Mouse (Mus musculus): ENCODE measurements around the gene Rasl10a. TPM values are rescaled to one million over a fixed set of nuclear protein-coding genes. Genes with fewer than 3 reads are reported as not detected.
"Not testable (repeated sequence)": the region's sequence is repeated elsewhere in the genome, so short reads cannot be mapped to it uniquely, and the experiment has no call there.

Rasl10a gene
- total RNA-seq, 2 experiments from 2014 or later, result 0.69 to 1.9 TPM

- no peak for DNase-seq
- intact Hi-C loops (cut with DNase I), result no loop called here
These were observed 10.4 kb downstream of the Rasl10a start for GRCm38 (mm10) chr11:5068126-5068971.

GRCm38 (mm10) chr11:5074882-5075281, 17.0 kb downstream of the Rasl10a start:
- intact Hi-C loops (cut with DNase I), result no loop called here
- peak in 1 of 2 experiments; percentile 46 for DNase-seq

GRCm38 (mm10) chr11:5075760-5076159, 17.8 kb downstream of the Rasl10a start:
- intact Hi-C loops (cut with DNase I), result no loop called here
- DNase-seq, result no peak

DNA sequence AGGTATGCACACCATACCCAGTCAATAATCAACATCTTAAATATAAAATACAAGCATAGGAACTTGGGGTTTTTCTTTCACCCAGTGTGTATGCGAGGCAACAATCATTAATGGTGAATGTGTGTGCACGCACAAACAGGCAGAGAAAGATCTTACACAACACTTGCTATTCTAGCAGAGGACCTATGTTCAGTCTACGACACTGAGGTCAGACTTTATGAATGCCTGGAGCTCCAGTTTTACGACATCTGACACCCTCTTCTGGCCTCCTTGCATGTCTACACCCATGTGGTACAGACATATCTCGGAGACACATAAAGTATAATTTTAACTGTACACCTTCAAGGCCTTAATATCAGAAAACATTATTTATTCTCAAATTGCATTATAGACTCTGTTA, 18.9 kb downstream of the Rasl10a start:
- intact Hi-C loops (cut with DNase I); DNase-seq: not testable (repeated sequence)

DNA sequence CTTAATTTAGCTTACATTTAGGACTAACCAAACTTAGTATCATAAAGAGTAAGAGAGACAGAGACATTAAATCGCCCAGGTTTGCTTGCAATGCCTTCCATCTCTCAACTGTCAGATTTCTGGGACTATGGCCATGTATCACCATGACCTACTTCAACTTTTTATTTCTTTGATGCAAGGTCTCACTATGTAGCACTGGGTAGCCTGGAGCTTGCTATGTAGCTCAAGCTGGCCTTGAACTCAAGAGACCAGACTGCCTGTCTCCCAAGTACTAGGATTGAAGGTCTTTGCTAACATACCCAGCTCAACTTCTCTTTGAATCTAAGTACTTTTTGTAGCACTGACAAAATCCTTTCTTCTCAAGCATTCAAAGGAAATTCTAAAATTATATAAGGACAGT, 31.2 kb downstream of the Rasl10a start:
- no peak for DNase-seq
- intact Hi-C loops (cut with DNase I), result no loop called here

- DNase-seq, result no peak
- intact Hi-C loops (cut with DNase I), result no loop called here
These were observed 33.8 kb downstream of the Rasl10a start for GRCm38 (mm10) chr11:5091706-5092105.

DNA sequence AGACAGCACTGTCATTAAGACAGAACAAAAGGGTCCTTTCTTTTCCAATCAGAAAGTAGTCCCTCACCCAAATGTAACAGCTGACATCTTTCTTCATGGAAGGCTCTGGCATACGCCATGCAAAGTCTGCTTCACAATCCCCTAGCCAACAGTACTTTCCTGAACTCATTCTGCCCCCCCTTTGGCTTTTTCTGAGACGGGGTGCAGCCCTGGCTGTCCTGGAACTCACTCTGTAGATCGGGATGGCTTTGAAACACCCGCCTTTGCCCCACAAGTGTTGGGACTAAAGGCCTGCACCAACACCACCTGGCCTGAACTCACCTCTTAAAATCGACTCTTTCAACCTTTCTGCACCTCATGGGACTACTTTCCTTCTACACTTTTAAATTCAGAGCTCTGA, 37.9 kb downstream of the Rasl10a start:
- DNase-seq, result peak in 1 of 2 experiments; percentile 28
- intact Hi-C loops (cut with DNase I), result no loop called here

DNA sequence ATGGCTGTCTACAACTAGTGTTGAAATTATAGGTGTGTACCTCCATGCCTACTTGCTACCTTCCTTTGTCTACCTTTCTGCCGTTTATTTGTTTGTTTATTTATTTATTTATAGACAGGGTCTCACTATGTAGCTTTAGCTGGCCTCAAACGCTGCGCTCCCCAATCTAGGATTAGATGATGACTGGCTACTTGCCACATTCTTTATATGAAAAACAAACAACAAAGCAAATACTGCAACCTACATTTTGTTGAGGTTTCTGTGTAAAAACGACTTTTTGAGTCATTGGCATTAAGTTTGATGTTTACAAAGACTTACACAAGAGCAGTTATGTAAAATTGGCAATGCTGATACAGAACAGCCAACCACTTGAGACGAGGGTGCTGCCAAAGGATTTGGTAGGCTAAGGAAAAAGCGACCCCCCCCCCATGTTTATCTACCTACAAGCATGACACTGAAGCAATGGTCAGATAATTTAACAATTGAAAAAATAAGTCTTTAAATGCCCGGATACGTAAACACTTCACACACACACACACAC, 38.6 kb downstream of the Rasl10a start:
- DNase-seq, result no peak

GRCm38 (mm10) chr11:5098035-5098735, 40.3 kb downstream of the Rasl10a start:
- peak; percentile 59 to 60 for DNase-seq
- intact Hi-C loops (cut with DNase I), result no loop called here

More for the DNA sequence above, 38.6 kb downstream of the Rasl10a start:
- intact Hi-C loops (cut with DNase I), result no loop called here

- peak; percentile 99 for DNase-seq
- intact Hi-C loops (cut with DNase I), result no loop called here
These were observed 41.0 kb downstream of the Rasl10a start, which contains the start of the genes Rhbdd3 and Ewsr1 for GRCm38 (mm10) chr11:5098736-5099542. Rhbdd3 (plus strand) TSS chr11:5098926. Ewsr1 (minus strand) TSS chr11:5099266.

DNA sequence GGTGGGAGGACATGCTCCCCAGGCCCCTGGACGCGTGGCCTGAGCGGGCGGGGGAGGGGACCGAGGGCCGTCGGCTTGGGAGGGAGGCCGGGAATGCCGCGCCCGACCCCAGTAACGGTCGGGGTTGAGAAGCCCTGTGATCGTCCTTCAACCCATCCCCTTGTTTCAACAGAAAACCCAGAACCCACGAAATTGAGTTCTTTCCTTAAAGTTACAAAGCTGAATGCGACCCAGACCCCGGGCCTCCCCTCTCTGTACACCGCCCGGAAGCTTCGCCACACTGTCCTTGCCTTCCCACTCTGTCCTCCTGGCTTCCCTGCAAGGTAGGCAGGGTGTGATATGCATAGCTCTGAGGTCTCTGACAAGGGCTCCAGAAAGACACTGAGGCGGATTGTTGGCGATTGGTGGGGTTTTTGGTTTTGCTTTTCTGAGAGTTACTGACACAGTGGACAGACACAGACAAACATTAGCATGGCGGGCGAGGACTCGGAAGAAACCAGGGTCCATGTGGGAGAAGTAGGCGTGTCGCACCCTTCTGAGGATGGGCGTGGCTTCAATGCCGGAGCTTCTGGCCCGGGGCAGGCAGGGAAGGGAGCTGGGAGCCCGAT, 41.8 kb downstream of the Rasl10a start:
- intact Hi-C loops (cut with DNase I), result no loop called here
- peak; percentile 90 to 91 for DNase-seq

- intact Hi-C loops (cut with DNase I), result no loop called here
- DNase-seq, result no peak
These were observed 42.4 kb downstream of the Rasl10a start for GRCm38 (mm10) chr11:5100283-5100682.

- no peak for DNase-seq
- intact Hi-C loops (cut with DNase I), result no loop called here
These were observed 42.9 kb downstream of the Rasl10a start for GRCm38 (mm10) chr11:5100801-5101200.

DNA sequence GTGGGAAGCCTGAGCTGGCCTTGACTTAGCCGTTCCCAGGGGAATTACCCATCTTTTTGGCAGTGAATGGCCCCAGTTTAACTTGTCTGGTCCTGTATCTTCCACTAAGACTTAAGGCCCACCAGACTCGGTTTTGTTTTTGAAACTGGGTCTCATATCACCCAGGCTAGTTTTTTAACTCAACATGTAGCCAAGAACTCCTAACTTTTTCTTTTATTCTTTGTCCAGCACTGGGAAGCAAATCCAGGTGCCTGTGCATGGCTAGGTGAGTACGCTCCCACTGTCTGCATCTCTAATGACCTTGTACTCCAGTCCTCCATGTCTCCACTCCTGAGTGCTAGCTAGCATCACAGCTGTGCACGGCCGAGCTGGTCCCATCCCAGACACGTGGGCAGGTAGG, 43.7 kb downstream of the Rasl10a start:
- intact Hi-C loops (cut with DNase I), result no loop called here
- no peak for DNase-seq

DNA sequence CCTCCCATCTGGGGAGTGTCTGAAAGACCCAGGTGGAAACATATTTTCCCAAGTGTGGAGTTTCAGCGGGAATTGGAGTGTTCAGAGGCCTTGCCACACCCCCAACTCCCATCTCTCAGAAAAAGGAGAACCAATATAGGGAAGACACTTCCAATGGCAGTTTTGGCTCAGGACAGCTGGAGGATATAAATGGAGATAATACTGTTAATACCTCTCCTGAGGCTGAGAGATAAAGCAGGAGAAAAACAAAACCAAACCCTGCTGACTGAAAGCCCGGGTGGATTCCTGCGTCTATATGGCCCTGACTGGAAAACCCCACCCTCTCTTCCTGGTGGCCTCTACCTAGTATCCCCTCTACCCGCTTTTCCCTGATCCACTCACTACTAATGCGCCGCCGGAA, 44.5 kb downstream of the Rasl10a start:
- intact Hi-C loops (cut with DNase I), result no loop called here
- no peak for DNase-seq

GRCm38 (mm10) chr11:5103986-5104509, 46.1 kb downstream of the Rasl10a start:
- DNase-seq, result no peak
- intact Hi-C loops (cut with DNase I), result no loop called here

GRCm38 (mm10) chr11:5109441-5109840, 51.5 kb downstream of the Rasl10a start:
- no peak for DNase-seq
- intact Hi-C loops (cut with DNase I), result no loop called here
